Mouse (Mus musculus) liver (tissue): Measurements from ENCODE around the gene Atrnl1.

Source experiments
- DNase-seq: peaks from one replicate; pipeline ENCODE4 v3.0.0-alpha.2; 2020; ENCODE audit warnings: mixed read lengths

Gene Atrnl1

DNA sequence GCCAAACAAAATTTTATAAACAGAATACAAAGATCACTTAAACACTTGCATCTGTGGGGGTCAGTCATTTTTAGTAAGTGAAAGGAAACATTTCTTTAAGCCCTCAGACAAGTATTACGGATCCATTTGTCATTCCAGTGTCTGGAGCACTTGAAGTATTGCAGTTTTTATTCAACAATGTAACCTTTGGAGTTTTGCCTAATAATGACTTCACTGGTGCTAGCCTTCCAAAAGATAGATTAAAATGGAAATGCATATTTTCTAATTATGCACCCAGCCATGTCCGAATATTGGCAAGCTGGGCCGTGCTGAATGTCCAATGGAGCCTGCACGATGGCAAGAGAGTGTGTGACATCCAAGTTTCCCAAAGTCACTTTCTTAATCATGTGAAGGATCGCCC is 513.7 kb downstream of the Atrnl1 start:
- no peak for DNase-seq

DNA sequence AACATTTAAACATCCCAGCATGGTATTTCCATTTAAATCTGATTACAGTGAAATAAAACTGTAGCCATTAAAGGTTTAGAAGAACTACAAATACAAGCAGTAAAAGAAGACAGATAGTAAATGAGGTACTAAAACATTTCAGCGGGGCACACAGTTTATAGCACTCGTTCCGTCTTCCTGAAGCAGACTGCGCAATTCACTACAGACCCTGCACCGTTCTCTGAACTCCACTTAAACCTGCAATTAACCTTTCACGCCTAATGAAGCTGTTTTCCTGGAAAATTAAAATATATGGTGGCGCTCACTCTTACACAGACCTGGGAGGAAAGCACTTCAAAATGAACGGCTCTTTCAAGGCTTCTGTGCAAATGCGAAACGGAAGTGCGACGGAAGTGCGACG is 514.2 kb downstream of the Atrnl1 start:
- DNase-seq = no peak

DNA sequence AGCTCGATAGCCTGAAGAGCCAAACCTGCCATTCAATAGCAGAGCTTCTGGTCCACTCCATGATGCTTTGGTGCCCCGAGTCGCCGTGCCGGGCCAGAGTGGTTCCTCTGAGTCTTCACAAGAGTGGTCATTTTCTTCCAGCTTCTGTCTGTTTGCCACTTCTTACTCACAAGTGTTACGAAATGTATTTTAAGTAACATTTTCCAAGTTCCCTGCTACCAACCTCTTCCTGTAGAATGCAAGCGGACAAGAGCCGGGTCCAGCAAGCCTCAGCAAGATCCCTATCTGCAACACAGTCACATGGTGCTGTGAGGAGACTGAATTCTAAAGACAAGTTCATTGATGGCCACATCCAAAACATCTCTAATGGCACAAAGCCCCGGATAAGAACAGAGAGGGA is 521.1 kb downstream of the Atrnl1 start:
- no peak for DNase-seq

DNA sequence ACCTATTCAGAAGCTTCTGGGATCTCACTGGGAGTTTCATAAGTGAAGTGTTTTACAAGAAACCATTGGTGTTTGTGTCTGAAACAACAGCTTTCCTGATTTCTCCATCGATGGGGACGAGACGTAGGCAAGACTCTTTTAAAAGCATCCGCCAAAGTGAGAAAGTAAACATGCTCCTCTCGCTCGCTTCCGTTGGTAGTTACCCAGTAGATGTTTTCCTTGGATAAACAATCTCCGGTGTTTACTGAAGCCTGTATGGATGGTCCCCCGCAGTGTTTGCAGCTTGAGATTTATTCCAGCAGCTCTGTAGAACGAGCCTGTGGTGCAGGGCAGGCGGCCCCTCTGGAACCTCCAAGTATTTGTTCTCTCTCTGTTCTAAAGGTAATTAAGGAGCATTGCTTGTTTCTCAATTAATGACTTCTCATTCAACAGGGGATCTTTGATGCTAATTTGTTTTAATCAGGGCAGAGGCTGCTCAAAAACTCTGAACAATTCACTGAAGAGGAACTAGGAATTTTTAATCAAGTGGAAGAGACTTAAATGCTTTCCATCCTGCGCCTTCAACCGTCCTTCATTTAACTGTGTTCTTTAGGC is 529.5 kb downstream of the Atrnl1 start:
- no peak for DNase-seq

DNA sequence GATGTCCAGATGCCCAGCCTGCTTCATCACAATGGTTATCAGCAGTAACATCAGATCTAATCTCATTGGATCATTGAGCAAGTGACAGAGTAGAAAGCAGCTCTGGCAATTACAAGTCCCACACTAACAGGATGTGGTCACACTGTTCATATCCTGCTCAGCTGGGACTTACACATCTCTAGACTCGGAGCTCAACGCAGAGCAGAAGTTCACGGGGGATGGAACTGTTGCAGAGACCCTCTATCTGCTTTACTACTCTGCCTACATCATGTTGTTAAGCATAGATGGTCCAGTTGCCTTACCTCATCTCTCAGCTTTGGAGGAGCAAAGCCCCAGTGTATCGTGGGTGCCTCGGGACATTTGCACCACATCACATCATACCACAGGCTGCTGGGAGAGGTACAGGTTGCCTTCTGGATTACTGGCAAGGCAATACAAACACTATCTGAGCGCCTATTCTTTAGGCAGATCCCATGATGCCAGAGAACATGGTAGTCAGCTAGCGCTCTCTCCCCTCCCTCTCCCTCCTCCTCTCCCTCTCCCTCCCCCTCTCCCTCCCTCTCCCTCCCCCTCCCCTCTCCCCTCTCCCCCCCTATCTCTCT is 533.1 kb downstream of the Atrnl1 start:
- DNase-seq = no peak

DNA sequence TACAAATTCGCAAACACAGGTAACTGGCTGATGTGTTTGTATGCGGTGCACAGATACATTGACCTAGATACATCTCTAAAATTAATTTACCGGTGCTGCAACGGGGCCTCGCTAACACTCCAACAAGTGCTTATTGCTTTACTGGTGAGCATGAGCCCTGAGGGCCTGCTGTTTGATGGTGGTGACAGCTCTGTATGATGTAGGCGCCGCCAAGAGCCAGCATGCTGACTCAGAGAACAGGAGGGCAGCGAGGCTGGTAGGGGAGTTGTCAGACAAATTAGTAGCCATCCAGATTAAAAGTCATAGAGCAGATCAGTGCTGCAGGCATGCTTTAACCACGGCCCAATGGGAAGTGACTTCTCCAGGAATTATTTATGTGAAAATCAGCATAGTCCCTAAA is 534.7 kb downstream of the Atrnl1 start:
- DNase-seq = no peak

DNA sequence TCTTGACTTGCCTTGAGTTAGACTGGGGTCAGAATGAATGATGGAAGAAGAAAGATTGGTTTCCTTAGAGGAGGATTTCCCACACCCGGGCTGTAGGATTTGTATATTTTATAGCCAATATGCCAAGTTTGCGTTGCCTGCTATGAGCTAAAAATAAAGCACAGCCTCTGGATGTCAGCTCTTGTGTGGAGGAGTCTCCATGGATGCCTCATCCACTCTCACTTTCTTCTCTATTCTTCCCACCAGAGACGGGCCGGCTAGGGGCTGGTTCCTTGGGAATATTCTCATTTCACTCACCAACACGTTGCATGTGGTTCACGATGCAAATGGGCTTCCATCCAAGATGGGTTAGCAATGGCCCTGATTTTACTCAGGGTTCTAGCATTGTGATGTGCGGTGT is 540.4 kb downstream of the Atrnl1 start:
- DNase-seq = no peak

DNA sequence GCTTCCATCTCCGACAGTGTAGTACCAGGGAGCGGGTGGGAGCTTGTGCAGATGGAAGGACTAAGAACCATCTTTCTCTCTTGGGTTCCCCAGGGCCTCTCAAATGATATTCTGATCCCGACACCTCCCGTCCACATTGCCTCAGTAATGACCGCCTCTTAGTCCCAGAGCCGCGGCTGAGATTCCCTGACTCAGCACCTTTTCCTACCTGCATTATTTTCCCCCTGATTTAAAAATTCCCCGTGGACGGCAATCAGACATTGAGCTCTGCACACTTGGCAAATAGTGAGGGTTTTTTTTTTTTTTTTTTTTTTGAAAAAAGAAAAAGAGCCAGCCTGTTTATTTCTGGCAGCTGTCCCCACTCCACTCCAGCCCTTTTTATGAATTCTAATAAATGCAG is 550.7 kb downstream of the Atrnl1 start:
- no peak for DNase-seq

DNA sequence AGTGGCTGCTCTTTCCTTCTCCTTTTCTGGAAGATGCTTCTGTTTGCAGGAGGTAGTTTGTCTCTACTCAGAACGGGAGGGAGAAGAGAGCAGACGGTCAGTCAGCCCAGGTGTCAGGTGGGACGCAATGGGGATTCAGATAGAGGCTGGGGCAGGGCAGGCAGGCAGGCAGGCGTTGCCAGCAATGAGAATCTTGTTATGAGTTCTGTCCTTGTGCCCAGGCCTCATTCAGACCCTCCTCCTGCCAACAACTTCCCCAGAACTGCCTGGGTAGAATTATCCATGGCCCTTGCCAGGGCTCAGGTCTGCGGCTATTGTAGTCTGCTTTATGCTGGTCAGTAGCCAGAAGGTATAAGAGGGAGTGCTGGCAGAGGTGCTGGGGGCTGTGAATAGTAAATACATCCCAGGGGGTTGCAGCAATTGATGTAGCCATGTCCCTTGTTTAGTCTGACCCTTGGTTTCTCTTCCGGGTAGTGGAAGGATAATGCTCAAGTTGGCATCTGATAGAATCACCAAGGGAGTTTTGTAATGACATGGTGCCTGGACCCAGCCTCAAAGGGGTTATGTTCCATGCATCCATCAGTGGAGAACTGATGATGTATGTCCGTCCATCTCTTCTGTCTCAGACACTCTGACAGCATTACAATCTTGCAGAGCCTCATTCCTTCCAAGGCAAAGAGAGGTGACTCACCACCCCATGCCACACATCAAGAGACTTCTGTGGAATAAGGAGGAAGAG is 554.2 kb downstream of the Atrnl1 start:
- DNase-seq = no peak

DNA sequence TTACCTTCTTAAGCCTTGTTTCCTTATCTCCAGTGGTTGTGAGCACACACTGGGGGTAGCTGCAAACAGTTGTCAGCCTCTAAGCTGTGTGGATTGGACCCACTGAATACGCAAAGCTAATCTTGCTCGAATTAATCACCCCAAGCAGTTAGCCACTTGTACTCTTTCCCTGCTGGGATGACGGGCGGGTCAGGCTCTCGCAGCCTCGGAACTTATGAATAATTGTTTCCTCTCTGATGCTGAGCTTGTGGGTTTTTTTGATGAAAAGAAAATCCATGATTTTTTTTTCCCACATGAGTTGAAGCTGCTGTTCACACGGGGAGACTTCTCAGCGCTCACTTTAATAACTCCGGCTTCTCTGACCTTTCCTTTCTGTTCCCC is 554.8 kb downstream of the Atrnl1 start:
- no peak for DNase-seq

DNA sequence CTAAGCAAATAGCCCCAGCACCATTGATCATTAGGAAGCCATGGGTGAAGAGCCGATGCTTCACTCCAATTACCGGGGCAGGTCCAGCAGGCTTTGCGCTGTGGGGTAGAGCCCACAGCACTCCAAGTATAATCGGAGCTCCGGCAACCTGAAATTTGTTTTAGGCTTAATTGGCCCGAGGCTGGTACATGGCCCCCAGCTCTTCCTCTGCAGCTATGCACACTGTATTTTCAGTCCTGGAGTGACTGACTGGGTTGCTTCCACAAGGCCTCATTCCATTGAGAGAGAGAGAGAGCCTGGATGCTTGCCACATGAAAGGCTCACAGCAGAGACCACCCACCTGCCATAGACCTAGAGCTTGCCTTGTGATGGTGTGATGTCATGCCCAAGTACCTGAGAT is 555.3 kb downstream of the Atrnl1 start:
- no peak for DNase-seq

DNA sequence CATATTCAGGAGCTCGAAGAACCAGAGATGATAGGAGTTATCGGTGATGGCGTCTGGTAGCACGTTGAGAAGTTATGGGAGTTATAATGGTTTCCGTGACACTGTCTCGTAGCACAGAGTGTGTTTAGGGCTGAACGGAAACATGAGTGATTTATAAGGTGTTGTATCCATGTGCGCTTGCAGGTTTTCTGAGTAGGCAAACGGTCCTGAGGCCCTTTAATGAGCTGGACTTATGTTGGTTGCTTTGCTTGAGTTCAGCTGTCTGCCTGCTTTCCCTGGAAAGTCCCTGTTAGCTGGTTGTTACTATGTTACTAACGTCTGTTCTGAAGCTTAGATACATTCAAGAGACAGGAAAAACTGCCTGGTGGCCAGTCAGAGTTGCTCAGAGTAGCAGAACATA is 567.6 kb downstream of the Atrnl1 start:
- DNase-seq = no peak

DNA sequence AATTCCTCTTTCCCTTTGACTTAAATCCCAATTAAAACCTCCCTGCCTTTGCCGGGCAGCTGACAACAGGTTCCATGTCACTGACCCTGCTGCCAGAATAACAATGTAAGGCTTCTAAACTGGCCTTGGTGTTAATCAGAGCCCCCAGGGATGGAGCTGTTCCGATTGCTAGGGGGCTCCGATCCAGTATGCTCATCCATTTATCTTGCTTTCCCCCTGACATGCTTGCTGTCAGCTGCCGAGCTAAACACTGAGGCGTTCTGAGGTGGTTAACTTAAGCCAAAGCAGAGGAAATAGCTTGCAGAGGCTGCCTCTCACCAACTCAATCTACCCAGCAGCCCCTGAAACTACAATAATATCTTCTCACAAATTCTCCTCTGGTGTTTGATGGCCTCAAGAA is 569.9 kb downstream of the Atrnl1 start:
- DNase-seq = no peak
